16 mouse cellular contexts compared by ENCODE assay signal in genomic region chr14:49088155-49089048, GRCm38 (mm10). TPM values are rescaled to one million over a fixed set of nuclear protein-coding genes. Genes with fewer than 3 reads are reported as not detected.
A peak's percentile ranks its signal among the peaks of the same experiment; 100 is the strongest.
DNase-seq lines count a peak whose midpoint lies in the region; ATAC-seq and TF ChIP-seq lines count a peak whose summit lies in the region.
"Had no signal": no experiment of that assay in that cellular context is flagged by ENCODE, and none has a peak within 500 bp of the region (broad histone marks: within the 10 kb centered on the region; RNA-seq: fewer than 3 reads in every experiment).

No protein-coding gene starts in this region.

- no peak overlapping the region for H3K4me3 ChIP-seq in forebrain, embryonic 11.5 days (ENCODE audit: low read depth, low read length)
- H3K4me3 ChIP-seq in forebrain, postnatal 0 days (ENCODE audit: low read depth, low read length) = no peak overlapping the region
- no peak overlapping the region for H3K4me3 ChIP-seq in intestine, embryonic 15.5 days (replicated peaks)
- no peak overlapping the region for H3K4me3 ChIP-seq in heart, embryonic 10.5 days
- H3K4me3 ChIP-seq: embryonic facial prominence, embryonic 13.5 days; limb, embryonic 15.5 days had no signal

- H3K36me3 ChIP-seq in forebrain, embryonic 11.5 days (ENCODE audit: control insufficient read depth, insufficient read depth, low read length) = no peaks in the 10 kb centered on the region; the same call in 1 of the 2 replicates
- peaks cover 11% of the 10 kb centered on the region for H3K36me3 ChIP-seq in forebrain, postnatal 0 days (ENCODE audit: insufficient read depth)
- H3K36me3 ChIP-seq in intestine, embryonic 15.5 days = no peaks in the 10 kb centered on the region
- peaks cover 20% of the 10 kb centered on the region; the same call in 1 of the 2 replicates for H3K36me3 ChIP-seq in heart, embryonic 10.5 days

- TF ChIP-seq CTCF in forebrain, postnatal 0 days (IDR thresholded peaks at IDR 0.05; ENCODE audit: low read depth) = no peak

- no peak overlapping the region for H3K4me2 ChIP-seq in forebrain, embryonic 11.5 days (ENCODE audit: low read depth, low read length, severe bottlenecking)
- H3K4me2 ChIP-seq in forebrain, postnatal 0 days (ENCODE audit: low read depth) = no peak overlapping the region
- no peak overlapping the region for H3K4me2 ChIP-seq in intestine, embryonic 15.5 days (replicated peaks)
- H3K4me2 ChIP-seq: embryonic facial prominence, embryonic 13.5 days; limb, embryonic 15.5 days had no signal

- peak; percentile 62 for ATAC-seq in forebrain, embryonic 11.5 days (replicated peaks; ENCODE audit: low FRiP score)
- no peak for ATAC-seq in forebrain, postnatal 0 days
- peak; percentile 66 for ATAC-seq in intestine, embryonic 15.5 days
- ATAC-seq: Patski had no signal

- no peaks in the 10 kb centered on the region for H3K9me3 ChIP-seq in forebrain, embryonic 11.5 days (ENCODE audit: control insufficient read depth, low read length)
- no peaks in the 10 kb centered on the region for H3K9me3 ChIP-seq in forebrain, postnatal 0 days (ENCODE audit: low read length)
- no peaks in the 10 kb centered on the region for H3K9me3 ChIP-seq in intestine, embryonic 15.5 days
- no peaks in the 10 kb centered on the region for H3K9me3 ChIP-seq in heart, embryonic 10.5 days
- H3K9me3 ChIP-seq: embryonic facial prominence, embryonic 13.5 days; limb, embryonic 15.5 days had no signal

- no peak overlapping the region for H3K9ac ChIP-seq in forebrain, embryonic 11.5 days (ENCODE audit: low read length)
- no peak overlapping the region for H3K9ac ChIP-seq in forebrain, postnatal 0 days
- H3K9ac ChIP-seq in intestine, embryonic 15.5 days = no peak overlapping the region
- H3K9ac ChIP-seq: embryonic facial prominence, embryonic 13.5 days; limb, embryonic 15.5 days had no signal

- H3K4me1 ChIP-seq in forebrain, embryonic 11.5 days (replicated peaks; ENCODE audit: control insufficient read depth, insufficient read depth, low read length) = peaks cover 3% of the 10 kb centered on the region; the same call in 1 of the 2 replicates
- H3K4me1 ChIP-seq in forebrain, postnatal 0 days (ENCODE audit: insufficient read depth) = no peaks in the 10 kb centered on the region
- H3K4me1 ChIP-seq in intestine, embryonic 15.5 days (replicated peaks) = no peaks in the 10 kb centered on the region
- no peaks in the 10 kb centered on the region for H3K4me1 ChIP-seq in heart, embryonic 10.5 days
- H3K4me1 ChIP-seq: embryonic facial prominence, embryonic 13.5 days; limb, embryonic 15.5 days had no signal

- intact Hi-C loops in left cerebral cortex, postnatal 10 days (cut with DNase I) = no loop called here

- no peaks in the 10 kb centered on the region for H3K27me3 ChIP-seq in forebrain, embryonic 11.5 days (ENCODE audit: control insufficient read depth, insufficient read depth, low read length)
- no peaks in the 10 kb centered on the region for H3K27me3 ChIP-seq in forebrain, postnatal 0 days (ENCODE audit: insufficient read depth, low read length)
- H3K27me3 ChIP-seq in intestine, embryonic 15.5 days (replicated peaks) = no peaks in the 10 kb centered on the region
- no peaks in the 10 kb centered on the region for H3K27me3 ChIP-seq in heart, embryonic 10.5 days (ENCODE audit: insufficient read depth, poor library complexity, severe bottlenecking)
- H3K27me3 ChIP-seq: embryonic facial prominence, embryonic 13.5 days; limb, embryonic 15.5 days; Patski had no signal

- no peak for DNase-seq in forebrain, embryonic 11.5 days (ENCODE audit: low spot score)
- no peak for DNase-seq in forebrain, postnatal 0 days
- peak; percentile 13 for DNase-seq in 416B (ENCODE audit: low read depth)
- DNase-seq in kidney, postnatal 14 days = peak; percentile 56
- no peak for DNase-seq in left cerebral cortex, postnatal 10 days (ENCODE audit: extremely low spot score in 1 of 2, low spot score in 2 of 2)
- DNase-seq in layer of hippocampus, adult 11-12 months (ENCODE audit: low spot score) = no peak
- no peak for DNase-seq in heart, embryonic 10.5 days (ENCODE audit: low spot score)
- DNase-seq: cerebellum, postnatal 10 days; heart, postnatal 36 days; layer of hippocampus, adult 9-11 months; lung, adult 2 months; right cerebral cortex, postnatal 25 days had no signal

- peak overlapping the region; percentile 59 for H3K27ac ChIP-seq in forebrain, embryonic 11.5 days (ENCODE audit: low read depth, low read length)
- no peak overlapping the region for H3K27ac ChIP-seq in forebrain, postnatal 0 days (ENCODE audit: low read depth, low read length)
- H3K27ac ChIP-seq in intestine, embryonic 15.5 days = no peak overlapping the region
- H3K27ac ChIP-seq in heart, embryonic 10.5 days = no peak overlapping the region
- H3K27ac ChIP-seq: embryonic facial prominence, embryonic 13.5 days; limb, embryonic 15.5 days had no signal

- 9% methylated on average over 14 of the region's 14 CpGs for WGBS in forebrain, embryonic 11.5 days
- WGBS in forebrain, postnatal 0 days = 17% methylated on average over 14 of the region's 14 CpGs
- WGBS in intestine, embryonic 15.5 days = 50% methylated on average over 14 of the region's 14 CpGs
- WGBS in heart, embryonic 10.5 days = 78% methylated on average over 14 of the region's 14 CpGs

RNA-seq across cellular contexts. Expression of gene Exoc5, which starts 21.9 kb away (rescaled TPM):
- polyA plus RNA-seq in forebrain, embryonic 11.5 days (2014; fragmentation: Nextera tagmentation; extraction: Ambion mirVana) = 86.7 and 98.4 TPM in 2 replicates
- total RNA-seq in forebrain, postnatal 0 days (2014; rRNA removed) = 90.6 and 104 TPM in 2 replicates
- polyA plus RNA-seq in forebrain, postnatal 0 days (2015; fragmentation: Nextera tagmentation; extraction: Ambion mirVana) = 51.7 and 61.2 TPM in 2 replicates
- polyA plus RNA-seq in intestine, embryonic 15.5 days (2015; fragmentation: Nextera tagmentation; extraction: Ambion mirVana) = 34.3 and 39.5 TPM in 2 replicates
- total RNA-seq in left cerebral cortex, postnatal 10 days (2021) = 10 to 100 TPM; 60.0 to 64.3 TPM
- polyA plus RNA-seq in heart, embryonic 10.5 days (2016; fragmentation: Nextera tagmentation; extraction: Ambion mirVana) = 40.4 and 43.4 TPM in 2 replicates

RNA-seq across cellular contexts. Expression of gene Ap5m1, which starts 22.5 kb away (rescaled TPM):
- 30.3 and 35.7 TPM in 2 replicates for polyA plus RNA-seq in forebrain, embryonic 11.5 days (2014; fragmentation: Nextera tagmentation; extraction: Ambion mirVana)
- total RNA-seq in forebrain, postnatal 0 days (2014; rRNA removed) = 20.0 and 32.6 TPM in 2 replicates
- 12.8 and 15.7 TPM in 2 replicates for polyA plus RNA-seq in forebrain, postnatal 0 days (2015; fragmentation: Nextera tagmentation; extraction: Ambion mirVana)
- polyA plus RNA-seq in intestine, embryonic 15.5 days (2015; fragmentation: Nextera tagmentation; extraction: Ambion mirVana) = 26.1 and 29.5 TPM in 2 replicates
- total RNA-seq in left cerebral cortex, postnatal 10 days (2021) = 10 to 100 TPM; 14.6 to 17.6 TPM
- 22.9 and 26.2 TPM in 2 replicates for polyA plus RNA-seq in heart, embryonic 10.5 days (2016; fragmentation: Nextera tagmentation; extraction: Ambion mirVana)

Comparison
In these comparisons a context has a peak if more than half of its experiments do, and no peak if none do; other contexts are left out.
1. DNase-seq: peak in 416B (single experiment) and kidney, postnatal 14 days (single experiment); none in forebrain, embryonic 11.5 days (single experiment), forebrain, postnatal 0 days (single experiment), left cerebral cortex, postnatal 10 days (0 of 2), layer of hippocampus, adult 11-12 months (single experiment) and heart, embryonic 10.5 days (single experiment).